Mouse (Mus musculus) hindlimb bud, embryonic 11.5 days (tissue): ENCODE measurements at regions not wholly inside any gene's neighbourhood (a gene's known extent, or its start where the extent isn't known, plus 50 kb on each side); places are given as distances from the start of the nearest gene placed in this dataset.
A peak's percentile ranks its signal among the peaks of the same experiment; 100 is the strongest.

Source experiments
- DNase-seq: peaks from one replicate; pipeline ENCODE4 v3.0.0-alpha.2; 2012; ENCODE audit warnings: low read depth, low spot score; ENCODE audit errors: extremely low spot score

DNA sequence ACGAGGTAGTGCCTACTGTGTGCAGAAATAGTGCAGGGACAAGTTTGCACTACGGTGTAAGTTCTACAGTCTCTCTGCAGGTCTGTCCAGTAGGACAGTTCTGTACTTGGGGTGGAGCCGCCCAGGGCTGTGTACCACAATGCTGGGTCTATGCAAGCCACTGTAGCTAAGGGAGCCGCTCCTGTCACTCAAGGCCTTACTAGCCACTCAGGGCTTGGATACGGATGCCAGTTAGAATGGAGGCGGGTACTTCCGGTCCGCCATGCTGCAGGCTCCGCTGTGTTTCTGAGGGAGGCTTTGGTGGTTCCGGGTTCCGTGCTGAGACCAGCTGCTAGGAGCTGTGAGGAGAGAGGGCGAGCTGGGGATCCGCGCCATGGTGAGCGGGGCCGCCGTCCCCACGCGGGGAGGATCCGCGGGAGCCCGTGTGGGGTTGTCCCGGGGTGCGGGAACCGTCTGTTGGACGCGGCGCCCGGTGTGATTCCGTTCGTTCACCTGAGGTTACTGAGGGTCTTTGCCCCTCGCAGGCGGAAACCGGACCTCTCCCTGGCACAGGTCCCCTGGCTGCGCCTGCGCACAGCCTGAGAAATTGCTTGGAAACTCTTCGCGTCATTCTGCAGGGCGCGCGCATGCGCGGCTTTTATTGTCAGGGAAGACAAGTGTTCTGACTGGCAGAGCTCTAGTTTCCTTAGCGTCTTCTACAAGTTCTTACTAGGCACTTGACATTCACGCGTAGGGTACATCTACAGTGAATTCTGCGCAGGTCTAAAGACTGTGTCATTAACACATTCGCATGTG lies 51.0 kb upstream of the Zfp873 start:
- DNase-seq, result peak; percentile 85
